Mouse (Mus musculus): ENCODE measurements around the gene Gpr152. TPM values are rescaled to one million over a fixed set of nuclear protein-coding genes. Genes with fewer than 3 reads are reported as not detected.

The Gpr152 gene
- total and polyA plus RNA-seq, 3 experiments, result 0.03 TPM; not detected in 2

DNA sequence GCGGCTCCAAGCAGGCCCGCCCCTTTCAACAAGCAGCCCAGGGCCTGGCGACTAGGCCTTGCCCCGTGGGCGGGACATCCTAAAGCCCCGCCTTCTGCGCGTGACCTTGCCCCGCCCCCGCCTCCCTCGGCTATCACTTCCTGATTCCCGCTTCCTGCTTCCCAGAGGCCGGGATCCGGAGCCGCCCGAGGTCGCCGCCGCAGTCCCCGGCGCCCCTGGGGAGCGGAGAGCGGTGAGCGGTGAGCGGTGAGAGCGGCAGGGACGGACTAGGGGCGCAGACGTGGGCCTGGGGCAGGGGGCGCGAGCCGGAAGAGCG lies 8.9 kb downstream of the Gpr152 start, which contains the start of gene Coro1b (continued):
- TF ChIP-seq TCF12 (IDR thresholded peaks at IDR 0.05; ENCODE audit: low read depth, low read length) (no peak), SMC3 (IDR thresholded peaks at IDR 0.05; ENCODE audit: low read depth, low read length) (no peak), ZC3H11A (IDR thresholded peaks at IDR 0.05; ENCODE audit: low read depth, low read length) (no peak), MXI1 (IDR thresholded peaks at IDR 0.05; ENCODE audit: low read depth, low read length) (no peak; the same call in 1 of the 2 replicates), MEF2A (IDR thresholded peaks at IDR 0.05; ENCODE audit: extremely low read depth, insufficient replicate concordance, low read depth, low read length, poor library complexity, severe bottlenecking) (no peak), CHD1 (IDR thresholded peaks at IDR 0.05; ENCODE audit: low read depth, low read length) (no peak), ETS1 (IDR thresholded peaks at IDR 0.05; ENCODE audit: low read depth, low read length) (no peak), ZNF384 (IDR thresholded peaks at IDR 0.05; ENCODE audit: low read depth, low read length) (no peak), CTCF (IDR thresholded peaks at IDR 0.05 in 2 of 3, conservative IDR thresholded peaks at IDR 0.05 in 1 of 3; ENCODE audit: control insufficient read depth in 1 of 3, insufficient read depth in 1 of 3, low read depth in 2 of 3, low read length in 3 of 3, poor library complexity in 1 of 3, severe bottlenecking in 1 of 3) (no peak), POLR2AphosphoS2 (IDR thresholded peaks at IDR 0.05; ENCODE audit: low read length) (peak; percentile 63; the same call in 1 of the 2 replicates), ELF1 (IDR thresholded peaks at IDR 0.05; ENCODE audit: low read depth, low read length) (peak; percentile 96), TAL1 (IDR thresholded peaks at IDR 0.05; ENCODE audit: low read length) (no peak), SIN3A (IDR thresholded peaks at IDR 0.05; ENCODE audit: low read length) (peak; percentile 51), RCOR1 (IDR thresholded peaks at IDR 0.05; ENCODE audit: low read depth, low read length) (no peak), MAX (IDR thresholded peaks at IDR 0.05; ENCODE audit: low read length) (no peak), CHD2 (IDR thresholded peaks at IDR 0.05; ENCODE audit: low read length) (no peak), BHLHE40 (IDR thresholded peaks at IDR 0.05; ENCODE audit: borderline replicate concordance, low read depth, low read length) (peak; percentile 97), JUND (IDR thresholded peaks at IDR 0.05; ENCODE audit: low read depth, low read length) (no peak), USF2 (IDR thresholded peaks at IDR 0.05; ENCODE audit: borderline replicate concordance in 1 of 2, insufficient read depth in 1 of 2, low read depth in 1 of 2, low read length in 2 of 2) (no peak), KAT2A (conservative IDR thresholded peaks at IDR 0.05; ENCODE audit: low read depth, low read length) (no peak)

DNA sequence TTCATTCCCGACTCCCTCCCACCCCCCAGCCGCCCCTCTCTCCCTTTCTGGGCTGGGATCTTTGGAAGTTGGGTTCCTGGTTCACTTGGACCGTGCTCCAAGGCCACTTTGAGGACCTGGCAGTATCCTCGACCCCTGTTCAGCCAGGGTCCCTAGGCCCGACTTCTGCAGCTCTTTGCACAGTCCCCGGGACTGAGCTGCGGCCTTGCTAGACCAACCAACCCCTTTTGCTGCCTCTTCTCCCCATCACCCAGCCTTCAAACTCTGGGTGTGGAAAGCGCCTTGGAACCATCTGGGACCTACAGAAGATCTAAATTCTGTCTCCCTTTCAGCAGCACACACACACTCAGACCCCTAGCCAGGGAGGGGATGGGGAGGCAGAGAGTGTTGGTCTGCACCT lies 9.2 kb downstream of the Gpr152 start:
- H3K9me3 ChIP-seq (replicated peaks; ENCODE audit: insufficient read depth, low read length), result no peaks in the 10 kb centered on the region
- H3K36me3 ChIP-seq (ENCODE audit: control insufficient read depth in 1 of 2, insufficient read depth in 2 of 2, low read length in 2 of 2), result peaks cover 1 to 3% of the 10 kb centered on the region in 2 experiments; a peak in 1 of 4 replicates
- peak; percentile 46 for DNase-seq (ENCODE audit: low read depth, low spot score)
- peak overlapping the region; percentile 78 for H3K9ac ChIP-seq (ENCODE audit: control insufficient read depth, low read depth, low read length, poor library complexity, severe bottlenecking)
- peaks cover 9% of the 10 kb centered on the region for H3K79me2 ChIP-seq (ENCODE audit: control insufficient read depth, insufficient read depth, low read length, poor library complexity)
- peaks cover 5 to 14% of the 10 kb centered on the region in 2 experiments; a peak in 3 of 4 replicates for H3K4me1 ChIP-seq (ENCODE audit: control insufficient read depth in 1 of 2, insufficient read depth in 2 of 2, low read length in 2 of 2)
- H3K27ac ChIP-seq (ENCODE audit: control insufficient read depth, low read depth, low read length), result no peak overlapping the region
- no peak for TF ChIP-seq SIN3A (IDR thresholded peaks at IDR 0.05; ENCODE audit: low read length)
- no peak for TF ChIP-seq TBP (IDR thresholded peaks at IDR 0.05; ENCODE audit: low read depth, low read length)
- no peak for TF ChIP-seq RCOR1 (IDR thresholded peaks at IDR 0.05; ENCODE audit: low read depth, low read length)
- TF ChIP-seq EP300 (IDR thresholded peaks at IDR 0.05; ENCODE audit: low read depth in 1 of 2, low read length in 2 of 2), result no peak
- TF ChIP-seq CHD2 (IDR thresholded peaks at IDR 0.05; ENCODE audit: low read length), result no peak
- no peak for TF ChIP-seq RAD21 (IDR thresholded peaks at IDR 0.05; ENCODE audit: low read depth, low read length)
- no peak for TF ChIP-seq E2F4 (IDR thresholded peaks at IDR 0.05; ENCODE audit: borderline replicate concordance, low read depth, low read length)
- TF ChIP-seq TAL1 (IDR thresholded peaks at IDR 0.05; ENCODE audit: low read length), result no peak
- TF ChIP-seq POLR2AphosphoS2 (IDR thresholded peaks at IDR 0.05; ENCODE audit: low read length), result no peak
- peak overlapping the region; percentile 73 to 99 for H3K4me3 ChIP-seq (ENCODE audit: control insufficient read depth in 1 of 2, insufficient read depth in 1 of 2, low read depth in 2 of 2, low read length in 2 of 2)
- no peaks in the 10 kb centered on the region for H3K27me3 ChIP-seq (ENCODE audit: control insufficient read depth in 1 of 2, insufficient read depth in 2 of 2, low read length in 2 of 2)

Data from MEL (cell line).